Mouse (Mus musculus) heart, postnatal 0 days (tissue): ENCODE results near the gene Mybpc3. TPM values are rescaled to one million over a fixed set of nuclear protein-coding genes. Genes with fewer than 3 reads are reported as not detected.

Experiments
- ATAC-seq: fragments of 200-750 bp; cut with Nextera tagmentation; 2 replicates; pipeline ENCODE4 v1.8.0; 2017; ENCODE audit warnings: low read depth, moderate number of reproducible peaks, moderate library complexity; ENCODE audit not compliant: insufficient read depth
- DNase-seq: peaks from one replicate; pipeline ENCODE4 v3.0.0-alpha.2; 2016; ENCODE audit warnings: low spot score
- H3K27ac ChIP-seq: fragments of 300-500 bp; sonication (generic); 2 replicates; pipeline ENCODE4 v1.5.1; 2014; ENCODE audit warnings: low read depth, mild to moderate bottlenecking
- H3K27me3 ChIP-seq: fragments of 300-500 bp; sonication (generic); 2 replicates; pipeline ENCODE4 v1.6.1; 2014; ENCODE audit warnings: low read length, mixed read lengths; ENCODE audit not compliant: control insufficient read depth, insufficient read depth
- H3K36me3 ChIP-seq: fragments of 300-500 bp; sonication (generic); replicated peaks from 2 replicates; pipeline ENCODE4 v1.6.1; 2014; ENCODE audit warnings: low read length, mixed read lengths; ENCODE audit not compliant: control insufficient read depth, insufficient read depth
- H3K4me1 ChIP-seq: fragments of 300-500 bp; sonication (generic); 2 replicates; pipeline ENCODE4 v1.6.1; 2014; ENCODE audit warnings: antibody characterized with exemption; ENCODE audit not compliant: control insufficient read depth, insufficient read depth
- H3K4me2 ChIP-seq: fragments of 300-500 bp; sonication (generic); 2 replicates; pipeline ENCODE4 v1.6.1; 2014; ENCODE audit warnings: low read depth, mild to moderate bottlenecking, low read length, moderate library complexity
- H3K4me3 ChIP-seq: fragments of 300-500 bp; sonication (generic); 2 replicates; pipeline ENCODE4 v1.5.1; 2014; ENCODE audit warnings: low read depth, low read length
- H3K9ac ChIP-seq: fragments of 300-500 bp; sonication (generic); replicated peaks from 2 replicates; pipeline ENCODE4 v1.6.1; 2014; ENCODE audit warnings: low read depth, low read length, mixed read lengths
- H3K9me3 ChIP-seq: fragments of 300-500 bp; sonication (generic); replicated peaks from 2 replicates; pipeline ENCODE4 v1.6.1; 2016; ENCODE audit warnings: low read length; ENCODE audit not compliant: control insufficient read depth
- CTCF ChIP-seq: IDR thresholded peaks from 2 replicates; pipeline ENCODE4 v1.5.1; 2016; ENCODE audit warnings: antibody characterized with exemption, control low read depth, low read depth
- EP300 ChIP-seq: IDR thresholded peaks from 2 replicates; pipeline ENCODE4 v1.6.1; 2016; ENCODE audit warnings: antibody characterized with exemption, low read depth
- WGBS: fragments of 180-500 bp; shearing (Covaris S2); extraction: QIAGEN DNeasy Blood & Tissue Kit; methylation state at CpG from one replicate; pipeline ENCODE4 v1.1.7; 2014; 5-methylcytosine and 5-hydroxymethylcytosine counted together
- polyA plus RNA-seq: library from polyadenylated mRNA; unstranded; fragments of >200 nt; fragmentation: Nextera tagmentation; extraction: Ambion mirVana; gene quantifications from 2 replicates; pipeline ENCODE4 v1.2.1, GENCODE M21; 2015
- total RNA-seq: library from RNA; depleted of rRNA; stranded (reverse); fragments of >200 nt; gene quantifications from 2 replicates; pipeline ENCODE4 v1.2.3, GENCODE M21; 2014; ENCODE audit warnings: low replicate concordance; rRNA removed

Mybpc3 gene
- total and polyA plus RNA-seq, 2 experiments from 2014 or later: 1,207 to 2,313 TPM

DNA sequence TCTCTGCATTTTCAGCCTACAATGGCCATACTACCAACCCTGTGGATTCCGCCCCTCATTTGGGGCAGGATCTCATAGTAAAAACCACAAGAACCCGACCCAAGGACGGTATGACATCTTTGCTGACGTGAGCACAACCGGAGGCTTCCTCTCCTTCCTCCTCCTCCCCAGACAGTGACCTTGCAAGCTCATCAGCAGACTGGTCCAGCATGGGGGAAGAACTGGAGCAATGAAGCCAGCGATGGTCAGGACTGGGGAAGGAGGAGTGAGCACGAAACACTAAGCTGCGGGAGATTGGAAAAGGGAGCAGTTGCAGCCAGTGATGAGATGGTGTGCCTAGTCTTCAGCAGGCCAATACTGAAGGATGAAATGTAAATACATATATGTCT lies 64.1 kb downstream of the Mybpc3 start:
- no peak for ATAC-seq
- peak overlapping the region; percentile 96 for H3K4me2 ChIP-seq
- DNase-seq: no peak
- peak overlapping the region; percentile 72 for H3K4me3 ChIP-seq
- H3K27me3 ChIP-seq: no peaks in the 10 kb centered on the region; the same call in 1 of the 2 replicates
- H3K27ac ChIP-seq: no peak overlapping the region
- WGBS: 13% methylated on average over 8 of the region's 8 CpGs
- no peaks in the 10 kb centered on the region for H3K4me1 ChIP-seq
- no peaks in the 10 kb centered on the region for H3K9me3 ChIP-seq
- TF ChIP-seq EP300: no peak
- TF ChIP-seq CTCF: no peak
- H3K36me3 ChIP-seq: 0 out of 2 replicates have a peak, but pooled peaks cover 5% of the 10 kb centered on the region
- H3K9ac ChIP-seq: no peak overlapping the region; the same call in 1 of the 2 replicates

DNA sequence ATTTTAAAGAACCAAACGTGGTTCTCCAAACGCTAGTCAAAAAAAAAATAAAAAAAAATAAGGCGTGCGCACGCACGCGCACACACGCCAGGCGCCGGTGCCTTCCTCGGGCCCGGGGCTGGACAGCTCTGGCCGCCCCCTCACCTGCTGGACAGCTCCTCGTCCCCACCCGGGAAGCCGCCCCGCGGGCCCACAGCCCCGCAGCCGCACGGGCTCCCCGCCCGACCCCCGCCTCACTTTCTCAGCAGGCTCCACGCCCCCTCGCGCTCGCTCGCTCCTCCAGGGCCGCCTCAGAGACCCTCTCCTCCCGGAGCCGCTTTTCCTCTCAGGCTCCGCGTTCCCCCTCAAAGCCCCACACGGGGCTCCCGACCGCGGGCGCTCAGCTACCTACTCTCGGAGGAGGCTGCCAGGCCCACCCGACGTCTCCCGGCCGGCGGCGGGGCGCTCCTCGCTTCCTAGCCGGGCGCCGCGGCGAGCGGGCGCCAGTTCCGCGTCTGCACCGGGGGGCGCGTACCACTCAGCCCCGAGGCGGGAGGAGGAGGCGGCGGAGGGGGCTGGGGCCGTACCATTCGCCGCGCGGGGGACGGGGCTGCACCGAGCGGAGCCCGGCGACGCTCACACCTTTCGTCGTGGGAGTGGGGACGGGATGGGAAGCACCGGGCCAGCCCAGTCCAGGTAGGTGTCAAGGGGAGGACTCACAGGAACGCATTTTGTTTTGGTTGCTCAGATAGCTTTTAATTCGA lies 64.6 kb downstream of the Mybpc3 start:
- peak overlapping the region; percentile 23; the same call in 1 of the 2 replicates for H3K27ac ChIP-seq
- DNase-seq (peak; percentile 34), ATAC-seq (peak; percentile 83)
- H3K36me3 ChIP-seq: 0 out of 2 replicates have a peak, but pooled peaks cover 3% of the 10 kb centered on the region
- no peaks in the 10 kb centered on the region for H3K4me1 ChIP-seq
- no peaks in the 10 kb centered on the region; the same call in 1 of the 2 replicates for H3K27me3 ChIP-seq
- H3K9ac ChIP-seq: peak overlapping the region; percentile 53
- no peaks in the 10 kb centered on the region for H3K9me3 ChIP-seq
- peak overlapping the region; percentile 72 for H3K4me3 ChIP-seq
- TF ChIP-seq EP300: no peak
- no peak for TF ChIP-seq CTCF
- H3K4me2 ChIP-seq: peak overlapping the region; percentile 96
- WGBS: under 1% methylated on average over 69 of the region's 81 CpGs

DNA sequence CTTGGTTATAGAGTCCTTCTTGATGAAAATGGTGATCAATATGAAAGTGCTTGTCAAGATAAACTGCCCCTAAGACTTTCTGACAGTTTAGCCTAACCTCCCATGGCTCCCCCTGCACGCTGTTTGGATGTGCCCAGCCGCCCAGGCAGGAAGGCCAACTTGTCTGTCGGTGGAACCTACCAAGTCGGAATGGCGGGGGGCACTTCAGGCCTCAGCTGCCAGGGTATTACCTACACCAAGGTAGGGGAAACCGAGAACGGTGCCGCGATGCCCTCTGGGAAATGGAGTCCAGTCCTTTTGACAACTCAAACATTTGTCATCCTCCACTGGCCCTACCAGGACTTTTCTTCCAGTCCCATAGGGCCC lies 65.2 kb downstream of the Mybpc3 start:
- WGBS: 1% methylated on average over 9 of the region's 9 CpGs
- no peaks in the 10 kb centered on the region for H3K9me3 ChIP-seq
- peak overlapping the region; percentile 53 for H3K9ac ChIP-seq
- H3K36me3 ChIP-seq: no peaks in the 10 kb centered on the region
- peak overlapping the region; percentile 96 for H3K4me2 ChIP-seq
- DNase-seq (peak; percentile 87), ATAC-seq (peak; percentile 92)
- H3K4me3 ChIP-seq: peak overlapping the region; percentile 72
- no peaks in the 10 kb centered on the region for H3K4me1 ChIP-seq
- peak overlapping the region; percentile 23; the same call in 1 of the 2 replicates for H3K27ac ChIP-seq
- H3K27me3 ChIP-seq: no peaks in the 10 kb centered on the region; the same call in 1 of the 2 replicates
- no peak for TF ChIP-seq EP300
- TF ChIP-seq CTCF: no peak

DNA sequence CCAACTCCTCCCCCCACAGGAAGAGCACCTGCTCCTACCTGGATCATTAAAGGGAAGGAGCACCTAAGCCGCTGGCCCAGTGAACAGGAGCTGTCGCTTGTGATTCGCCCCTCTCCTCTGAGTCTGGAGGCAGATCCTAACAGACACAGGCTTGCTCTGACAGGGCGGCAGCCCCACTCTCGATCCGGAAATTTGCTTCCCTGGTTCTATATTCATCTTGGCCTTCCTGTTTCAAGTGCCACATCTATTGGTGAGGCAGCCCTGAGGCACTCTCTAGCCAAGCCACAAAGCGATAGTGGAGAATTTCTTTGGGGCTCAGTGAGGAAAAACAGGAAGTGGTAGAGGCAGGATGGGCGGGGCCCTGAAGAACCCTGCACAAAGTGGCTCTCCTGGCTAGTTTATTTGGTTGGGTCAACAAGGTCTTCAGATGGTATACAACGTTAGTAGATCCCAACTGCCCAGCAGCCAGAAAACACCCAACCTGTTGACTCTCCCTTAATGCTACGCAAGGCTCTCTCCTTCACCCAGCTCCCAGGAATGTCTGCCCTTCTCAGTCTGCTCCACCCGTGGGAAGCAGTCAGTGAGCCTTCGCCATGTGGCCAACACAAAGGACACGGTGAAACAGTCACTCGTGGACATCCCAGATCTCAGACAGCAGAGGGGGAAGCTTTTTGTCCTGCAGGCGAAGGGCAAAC lies 65.9 kb downstream of the Mybpc3 start, which contains the start of gene Madd:
TSS of gene Madd (minus strand) at position 127 of the 695 bp plus-strand sequence.
- peak within 1 kb of the TSS; percentile 72 for H3K4me3 ChIP-seq
- WGBS: 62% methylated on average over 15 of the region's 15 CpGs
- H3K4me2 ChIP-seq: peak within 1 kb of the TSS; percentile 96
- ATAC-seq: no peak
- peak within 1 kb of the TSS; percentile 53 for H3K9ac ChIP-seq
- H3K27me3 ChIP-seq: no peaks in the 10 kb centered on the region; the same call in 1 of the 2 replicates
- DNase-seq: no peak
- no peaks in the 10 kb centered on the region for H3K4me1 ChIP-seq
- H3K36me3 ChIP-seq: no peaks in the 10 kb centered on the region
- peak within 1 kb of the TSS; percentile 57 for H3K27ac ChIP-seq
- H3K9me3 ChIP-seq: no peaks in the 10 kb centered on the region
- no peak for TF ChIP-seq CTCF
- TF ChIP-seq EP300: no peak

Other genes starting within 250 kb of the Mybpc3 start
- gene C1qtnf4, start 232.3 kb upstream of the Mybpc3 start, total RNA-seq: 15.5 and 18.7 TPM in 2 replicates
- 23.7 and 28.1 TPM in 2 replicates for gene C1qtnf4, start 232.3 kb upstream of the Mybpc3 start, polyA plus RNA-seq
- 19.5 and 28.3 TPM in 2 replicates for gene Kbtbd4, start 213.4 kb upstream of the Mybpc3 start, total RNA-seq
- gene Kbtbd4, start 213.4 kb upstream of the Mybpc3 start, polyA plus RNA-seq: 16.4 and 17.8 TPM in 2 replicates
- gene Ndufs3, start 213.3 kb upstream of the Mybpc3 start, total RNA-seq: 556 and 596 TPM in 2 replicates
- 620 and 652 TPM in 2 replicates for gene Ndufs3, start 213.3 kb upstream of the Mybpc3 start, polyA plus RNA-seq
- 85.6 and 113 TPM in 2 replicates for gene Celf1, start 177.8 kb upstream of the Mybpc3 start, total RNA-seq
- 63.9 and 72.6 TPM in 2 replicates for gene Celf1, start 177.8 kb upstream of the Mybpc3 start, polyA plus RNA-seq
- gene Rapsn, start 82.5 kb upstream of the Mybpc3 start, total RNA-seq: 50.0 and 62.0 TPM in 2 replicates
- 29.4 and 32.6 TPM in 2 replicates for gene Rapsn, start 82.5 kb upstream of the Mybpc3 start, polyA plus RNA-seq
- gene Psmc3, start 64.1 kb upstream of the Mybpc3 start, total RNA-seq: 172 and 264 TPM in 2 replicates
- 296 and 300 TPM in 2 replicates for gene Psmc3, start 64.1 kb upstream of the Mybpc3 start, polyA plus RNA-seq
- gene Slc39a13, start 47.7 kb upstream of the Mybpc3 start, total RNA-seq: 67.0 and 105 TPM in 2 replicates
- gene Slc39a13, start 47.7 kb upstream of the Mybpc3 start, polyA plus RNA-seq: 37.9 and 40.8 TPM in 2 replicates
- 2.5 and 21.3 TPM in 2 replicates for gene Spi1, start 35.8 kb upstream of the Mybpc3 start, total RNA-seq
- gene Spi1, start 35.8 kb upstream of the Mybpc3 start, polyA plus RNA-seq: 3.1 and 3.2 TPM in 2 replicates
- gene Madd, start 65.7 kb downstream of the Mybpc3 start, total RNA-seq: 2.1 and 4.3 TPM in 2 replicates
- 2.4 TPM in 2 replicates for gene Madd, start 65.7 kb downstream of the Mybpc3 start, polyA plus RNA-seq
- gene Nr1h3, start 84.7 kb downstream of the Mybpc3 start, total RNA-seq: 3.6 and 9.8 TPM in 2 replicates
- gene Nr1h3, start 84.7 kb downstream of the Mybpc3 start, polyA plus RNA-seq: 2.0 and 2.6 TPM in 2 replicates
- 20.3 and 22.0 TPM in 2 replicates for gene Acp2, start 84.7 kb downstream of the Mybpc3 start, total RNA-seq
- gene Acp2, start 84.7 kb downstream of the Mybpc3 start, polyA plus RNA-seq: 11.2 and 11.8 TPM in 2 replicates
- 2.2 and 6.0 TPM in 2 replicates for gene Ddb2, start 118.8 kb downstream of the Mybpc3 start, total RNA-seq
- gene Ddb2, start 118.8 kb downstream of the Mybpc3 start, polyA plus RNA-seq: 4.7 and 6.0 TPM in 2 replicates
- 104 and 128 TPM in 2 replicates for gene Pacsin3, start 137.8 kb downstream of the Mybpc3 start, total RNA-seq
- 58.7 and 59.9 TPM in 2 replicates for gene Pacsin3, start 137.8 kb downstream of the Mybpc3 start, polyA plus RNA-seq
- gene Arfgap2, start 146.8 kb downstream of the Mybpc3 start, total RNA-seq: 49.9 and 56.5 TPM in 2 replicates
- gene Arfgap2, start 146.8 kb downstream of the Mybpc3 start, polyA plus RNA-seq: 53.0 and 56.3 TPM in 2 replicates